Mouse (Mus musculus) ES-Bruce4 (cell line): ENCODE measurements around the gene Tspo.

ENCODE experiments used
- CTCF ChIP-seq: IDR thresholded peaks from one replicate; pipeline ENCODE4 v1.8.1; 2011; ENCODE audit warnings: low read depth, low read length
- POLR2A ChIP-seq: IDR thresholded peaks from one replicate; pipeline ENCODE4 v1.8.1; 2011; ENCODE audit warnings: low read length; ENCODE audit not compliant: insufficient read depth

- no peak for TF ChIP-seq POLR2A
- no peak for TF ChIP-seq CTCF
Observed at GRCm38 (mm10) chr15:83592260-83593188, 29.1 kb downstream of the Tspo start.
